Mouse (Mus musculus): ENCODE results near the gene Ptprr. TPM values are rescaled to one million over a fixed set of nuclear protein-coding genes. Genes with fewer than 3 reads are reported as not detected.
A peak's percentile ranks its signal among the peaks of the same experiment; 100 is the strongest.

The Ptprr gene
- polyA plus RNA-seq, 1 experiment from 2014 or later, result 0.85 TPM

GRCm38 (mm10) chr10:116206449-116206848 lies 188.4 kb downstream of the Ptprr start:
- DNase-seq (ENCODE audit: low spot score), result no peak
- Histone ChIP-seq H3K27ac (replicated peaks) (no peak overlapping the region), H3K4me1 (peaks cover 7% of the 10 kb centered on the region), H3K9me3 (no peaks in the 10 kb centered on the region), H3K36me3 (replicated peaks) (no peaks in the 10 kb centered on the region), H3K4me3 (no peak overlapping the region), H3K27me3 (replicated peaks; ENCODE audit: low read depth, poor library complexity, severe bottlenecking) (no peaks in the 10 kb centered on the region)
- 85% methylated on average over 11 of the region's 11 CpGs for WGBS

- peak overlapping the region; percentile 74 for H3K27ac ChIP-seq (replicated peaks)
- 21% methylated on average over 9 of the region's 9 CpGs for WGBS
- no peaks in the 10 kb centered on the region for H3K36me3 ChIP-seq (replicated peaks)
- DNase-seq (ENCODE audit: low spot score), result peak; percentile 54
- 0 out of 2 replicates have a peak overlapping the region, but pooled peaks have one; percentile 25 for H3K4me3 ChIP-seq
- no peaks in the 10 kb centered on the region for H3K27me3 ChIP-seq (replicated peaks; ENCODE audit: low read depth, poor library complexity, severe bottlenecking)
- H3K9me3 ChIP-seq, result no peaks in the 10 kb centered on the region
- H3K4me1 ChIP-seq, result peaks cover 15% of the 10 kb centered on the region
These were observed 190.1 kb downstream of the Ptprr start for GRCm38 (mm10) chr10:116207987-116208726.

GRCm38 (mm10) chr10:116208727-116209115 lies 190.7 kb downstream of the Ptprr start:
- Histone ChIP-seq H3K36me3 (replicated peaks) (no peaks in the 10 kb centered on the region), H3K9me3 (no peaks in the 10 kb centered on the region), H3K4me3 (no peak overlapping the region), H3K27ac (replicated peaks) (no peak overlapping the region), H3K27me3 (replicated peaks; ENCODE audit: low read depth, poor library complexity, severe bottlenecking) (no peaks in the 10 kb centered on the region), H3K4me1 (peaks cover 15% of the 10 kb centered on the region)
- 53% methylated on average over 9 of the region's 9 CpGs for WGBS
- no peak for DNase-seq (ENCODE audit: low spot score)

GRCm38 (mm10) chr10:116212127-116212526 lies 194.1 kb downstream of the Ptprr start:
- Histone ChIP-seq H3K9me3 (no peaks in the 10 kb centered on the region), H3K4me3 (no peak overlapping the region), H3K27ac (replicated peaks) (no peak overlapping the region), H3K36me3 (replicated peaks) (no peaks in the 10 kb centered on the region), H3K27me3 (replicated peaks; ENCODE audit: low read depth, poor library complexity, severe bottlenecking) (no peaks in the 10 kb centered on the region), H3K4me1 (peaks cover 15% of the 10 kb centered on the region)
- no peak for DNase-seq (ENCODE audit: low spot score)
- 12% methylated on average over 3 of the region's 3 CpGs for WGBS

GRCm38 (mm10) chr10:116220336-116221118 lies 202.5 kb downstream of the Ptprr start:
- 87% methylated on average over 12 of the region's 12 CpGs for WGBS
- Histone ChIP-seq H3K4me1 (no peaks in the 10 kb centered on the region), H3K9me3 (no peaks in the 10 kb centered on the region), H3K36me3 (replicated peaks) (no peaks in the 10 kb centered on the region), H3K27me3 (replicated peaks; ENCODE audit: low read depth, poor library complexity, severe bottlenecking) (no peaks in the 10 kb centered on the region), H3K4me3 (no peak overlapping the region), H3K27ac (replicated peaks) (no peak overlapping the region)
- DNase-seq (ENCODE audit: low spot score), result no peak

- no peaks in the 10 kb centered on the region for H3K9me3 ChIP-seq
- H3K27ac ChIP-seq (replicated peaks), result no peak overlapping the region
- no peak for DNase-seq (ENCODE audit: low spot score)
- no peaks in the 10 kb centered on the region; the same call in 1 of the 2 replicates for H3K4me1 ChIP-seq
- no peaks in the 10 kb centered on the region for H3K27me3 ChIP-seq (replicated peaks; ENCODE audit: low read depth, poor library complexity, severe bottlenecking)
- no peak overlapping the region for H3K4me3 ChIP-seq
- H3K36me3 ChIP-seq (replicated peaks), result no peaks in the 10 kb centered on the region
- WGBS, result 53% methylated on average over 5 of the region's 5 CpGs
These were observed 217.3 kb downstream of the Ptprr start for GRCm38 (mm10) chr10:116235299-116235698.

GRCm38 (mm10) chr10:116242200-116242599 lies 224.2 kb downstream of the Ptprr start:
- DNase-seq (ENCODE audit: low spot score), result no peak
- Histone ChIP-seq H3K4me3 (no peak overlapping the region), H3K27me3 (replicated peaks; ENCODE audit: low read depth, poor library complexity, severe bottlenecking) (no peaks in the 10 kb centered on the region), H3K27ac (replicated peaks) (no peak overlapping the region), H3K36me3 (replicated peaks) (no peaks in the 10 kb centered on the region), H3K9me3 (no peaks in the 10 kb centered on the region), H3K4me1 (no peaks in the 10 kb centered on the region)
- WGBS, result 85% methylated on average over 7 of the region's 7 CpGs

- no peaks in the 10 kb centered on the region for H3K36me3 ChIP-seq (replicated peaks)
- 50% methylated on average over 7 of the region's 7 CpGs for WGBS
- H3K4me1 ChIP-seq, result no peaks in the 10 kb centered on the region
- H3K4me3 ChIP-seq, result no peak overlapping the region
- H3K27ac ChIP-seq (replicated peaks), result no peak overlapping the region
- no peaks in the 10 kb centered on the region for H3K27me3 ChIP-seq (replicated peaks; ENCODE audit: low read depth, poor library complexity, severe bottlenecking)
- no peak for DNase-seq (ENCODE audit: low spot score)
- no peaks in the 10 kb centered on the region for H3K9me3 ChIP-seq
These were observed 225.4 kb downstream of the Ptprr start for GRCm38 (mm10) chr10:116243373-116243772.

- DNase-seq (ENCODE audit: low spot score), result no peak
- no peak overlapping the region for H3K27ac ChIP-seq (replicated peaks)
- no peaks in the 10 kb centered on the region for H3K27me3 ChIP-seq (replicated peaks; ENCODE audit: low read depth, poor library complexity, severe bottlenecking)
- 76% methylated on average over 2 of the region's 2 CpGs for WGBS
- H3K36me3 ChIP-seq (replicated peaks), result no peaks in the 10 kb centered on the region
- no peaks in the 10 kb centered on the region for H3K9me3 ChIP-seq
- H3K4me1 ChIP-seq, result no peaks in the 10 kb centered on the region
- no peak overlapping the region for H3K4me3 ChIP-seq
These were observed 227.6 kb downstream of the Ptprr start for GRCm38 (mm10) chr10:116245632-116246031.

- DNase-seq (ENCODE audit: low spot score), result no peak
- Histone ChIP-seq H3K36me3 (replicated peaks) (no peaks in the 10 kb centered on the region), H3K27ac (replicated peaks) (no peak overlapping the region), H3K9me3 (no peaks in the 10 kb centered on the region), H3K4me3 (no peak overlapping the region), H3K27me3 (replicated peaks; ENCODE audit: low read depth, poor library complexity, severe bottlenecking) (no peaks in the 10 kb centered on the region), H3K4me1 (no peaks in the 10 kb centered on the region)
- 87% methylated on average over 7 of the region's 7 CpGs for WGBS
These were observed 234.7 kb downstream of the Ptprr start for GRCm38 (mm10) chr10:116252668-116253067.

- DNase-seq (ENCODE audit: low spot score), result no peak
- Histone ChIP-seq H3K36me3 (replicated peaks) (no peaks in the 10 kb centered on the region), H3K4me3 (no peak overlapping the region), H3K9me3 (no peaks in the 10 kb centered on the region), H3K27me3 (replicated peaks; ENCODE audit: low read depth, poor library complexity, severe bottlenecking) (no peaks in the 10 kb centered on the region), H3K4me1 (no peaks in the 10 kb centered on the region), H3K27ac (replicated peaks) (no peak overlapping the region)
- WGBS, result 68% methylated on average over 6 of the region's 6 CpGs
These were observed 236.0 kb downstream of the Ptprr start for GRCm38 (mm10) chr10:116253972-116254371.

GRCm38 (mm10) chr10:116259298-116259697 lies 241.3 kb downstream of the Ptprr start:
- WGBS, result 81% methylated on average over 4 of the region's 4 CpGs
- Histone ChIP-seq H3K27ac (replicated peaks) (no peak overlapping the region), H3K36me3 (replicated peaks) (no peaks in the 10 kb centered on the region), H3K4me1 (peaks cover 13% of the 10 kb centered on the region; the same call in 1 of the 2 replicates), H3K4me3 (no peak overlapping the region), H3K27me3 (replicated peaks; ENCODE audit: low read depth, poor library complexity, severe bottlenecking) (no peaks in the 10 kb centered on the region), H3K9me3 (no peaks in the 10 kb centered on the region)
- DNase-seq (ENCODE audit: low spot score), result no peak
